Mouse (Mus musculus): Measurements from ENCODE around the gene Dbn1. TPM values are rescaled to one million over a fixed set of nuclear protein-coding genes. Genes with fewer than 3 reads are reported as not detected.

Dbn1 gene
- polyA plus RNA-seq, 1 experiment from 2014 or later = 518 TPM

GRCm38 (mm10) chr13:55483071-55483470 lies 4.8 kb downstream of the Dbn1 start:
- Histone ChIP-seq H3K4me1 (replicated peaks) (peaks cover 60% of the 10 kb centered on the region), H3K36me3 (peaks cover 69% of the 10 kb centered on the region), H3K27ac (peak overlapping the region; percentile 100; the same call in 1 of the 2 replicates), H3K27me3 (ENCODE audit: insufficient read depth, poor library complexity, severe bottlenecking) (no peaks in the 10 kb centered on the region), H3K4me3 (peak overlapping the region; percentile 98), H3K9me3 (no peaks in the 10 kb centered on the region)
- DNase-seq (ENCODE audit: low spot score) = no peak
- 40% methylated on average over 9 of the region's 9 CpGs for WGBS

- H3K27me3 ChIP-seq (ENCODE audit: insufficient read depth, poor library complexity, severe bottlenecking) = no peaks in the 10 kb centered on the region
- no peak for DNase-seq (ENCODE audit: low spot score)
- H3K4me1 ChIP-seq (replicated peaks) = peaks cover 56% of the 10 kb centered on the region
- H3K9me3 ChIP-seq = no peaks in the 10 kb centered on the region
- peaks cover 75% of the 10 kb centered on the region for H3K36me3 ChIP-seq
- H3K4me3 ChIP-seq = peak overlapping the region; percentile 98; the same call in 1 of the 2 replicates
- 0 out of 2 replicates have a peak overlapping the region, but pooled peaks have one; percentile 41 for H3K27ac ChIP-seq
- 93% methylated on average over 7 of the region's 7 CpGs for WGBS
Measured at GRCm38 (mm10) chr13:55482542-55482941, 5.4 kb downstream of the Dbn1 start.

GRCm38 (mm10) chr13:55479929-55480328 lies 8.0 kb downstream of the Dbn1 start:
- Histone ChIP-seq H3K4me1 (replicated peaks) (peaks cover 53% of the 10 kb centered on the region), H3K4me3 (no peak overlapping the region), H3K27ac (no peak overlapping the region), H3K36me3 (peaks cover 87% of the 10 kb centered on the region), H3K9me3 (no peaks in the 10 kb centered on the region), H3K27me3 (ENCODE audit: insufficient read depth, poor library complexity, severe bottlenecking) (no peaks in the 10 kb centered on the region)
- DNase-seq (ENCODE audit: low spot score) = no peak

- 84% methylated on average over 7 of the region's 7 CpGs for WGBS
- no peak for DNase-seq (ENCODE audit: low spot score)
- Histone ChIP-seq H3K36me3 (peaks cover 96% of the 10 kb centered on the region), H3K27ac (no peak overlapping the region), H3K4me1 (replicated peaks) (peaks cover 53% of the 10 kb centered on the region), H3K9me3 (no peaks in the 10 kb centered on the region), H3K27me3 (ENCODE audit: insufficient read depth, poor library complexity, severe bottlenecking) (no peaks in the 10 kb centered on the region), H3K4me3 (no peak overlapping the region)
Measured at GRCm38 (mm10) chr13:55479008-55479407, 8.9 kb downstream of the Dbn1 start.

GRCm38 (mm10) chr13:55478036-55478435 lies 9.9 kb downstream of the Dbn1 start:
- no peaks in the 10 kb centered on the region for H3K27me3 ChIP-seq (ENCODE audit: insufficient read depth, poor library complexity, severe bottlenecking)
- no peak overlapping the region for H3K27ac ChIP-seq
- no peaks in the 10 kb centered on the region for H3K9me3 ChIP-seq
- DNase-seq (ENCODE audit: low spot score) = peak; percentile 48
- 56% methylated on average over 5 of the region's 5 CpGs for WGBS
- H3K36me3 ChIP-seq = peaks cover 97% of the 10 kb centered on the region
- peaks cover 53% of the 10 kb centered on the region for H3K4me1 ChIP-seq (replicated peaks)
- H3K4me3 ChIP-seq = no peak overlapping the region

- H3K27me3 ChIP-seq (ENCODE audit: insufficient read depth, poor library complexity, severe bottlenecking) = no peaks in the 10 kb centered on the region
- DNase-seq (ENCODE audit: low spot score) = no peak
- no peak overlapping the region for H3K27ac ChIP-seq
- peaks cover 94% of the 10 kb centered on the region for H3K36me3 ChIP-seq
- no peaks in the 10 kb centered on the region for H3K9me3 ChIP-seq
- H3K4me3 ChIP-seq = no peak overlapping the region
- peaks cover 53% of the 10 kb centered on the region for H3K4me1 ChIP-seq (replicated peaks)
- 72% methylated on average over 16 of the region's 16 CpGs for WGBS
Measured at GRCm38 (mm10) chr13:55477492-55477891, 10.4 kb downstream of the Dbn1 start.

- H3K4me1 ChIP-seq (replicated peaks) = peaks cover 62% of the 10 kb centered on the region
Measured at GRCm38 (mm10) chr13:55476256-55476655, 11.7 kb downstream of the Dbn1 start.

GRCm38 (mm10) chr13:55475750-55476149 lies 12.2 kb downstream of the Dbn1 start:
- no peak overlapping the region for H3K27ac ChIP-seq
- peaks cover 67% of the 10 kb centered on the region for H3K4me1 ChIP-seq (replicated peaks)
- H3K36me3 ChIP-seq = peaks cover 77% of the 10 kb centered on the region
- no peaks in the 10 kb centered on the region for H3K27me3 ChIP-seq (ENCODE audit: insufficient read depth, poor library complexity, severe bottlenecking)
- WGBS = 87% methylated on average over 5 of the region's 5 CpGs
- H3K9me3 ChIP-seq = no peaks in the 10 kb centered on the region
- DNase-seq (ENCODE audit: low spot score) = no peak
- no peak overlapping the region for H3K4me3 ChIP-seq

More at GRCm38 (mm10) chr13:55476256-55476655, 11.7 kb downstream of the Dbn1 start:
- WGBS = 94% methylated on average over 8 of the region's 8 CpGs
- H3K27ac ChIP-seq = peak overlapping the region; percentile 13; the same call in 1 of the 2 replicates
- peaks cover 82% of the 10 kb centered on the region for H3K36me3 ChIP-seq
- no peaks in the 10 kb centered on the region for H3K9me3 ChIP-seq
- H3K27me3 ChIP-seq (ENCODE audit: insufficient read depth, poor library complexity, severe bottlenecking) = no peaks in the 10 kb centered on the region
- no peak for DNase-seq (ENCODE audit: low spot score)
- H3K4me3 ChIP-seq = no peak overlapping the region

GRCm38 (mm10) chr13:55474621-55475069 lies 13.3 kb downstream of the Dbn1 start:
- Histone ChIP-seq H3K4me1 (replicated peaks) (peaks cover 78% of the 10 kb centered on the region), H3K4me3 (peak overlapping the region; percentile 20), H3K27ac (peak overlapping the region; percentile 77), H3K36me3 (peaks cover 66% of the 10 kb centered on the region), H3K9me3 (no peaks in the 10 kb centered on the region), H3K27me3 (ENCODE audit: insufficient read depth, poor library complexity, severe bottlenecking) (peaks cover 8% of the 10 kb centered on the region)
- DNase-seq (ENCODE audit: low spot score) = peak; percentile 79
- WGBS = 21% methylated on average over 5 of the region's 5 CpGs

- peak overlapping the region; percentile 11 for H3K4me3 ChIP-seq
- H3K36me3 ChIP-seq = peaks cover 59% of the 10 kb centered on the region
- no peak for DNase-seq (ENCODE audit: low spot score)
- H3K9me3 ChIP-seq = no peaks in the 10 kb centered on the region
- peaks cover 13% of the 10 kb centered on the region for H3K27me3 ChIP-seq (ENCODE audit: insufficient read depth, poor library complexity, severe bottlenecking)
- H3K4me1 ChIP-seq (replicated peaks) = peaks cover 85% of the 10 kb centered on the region
- WGBS = 63% methylated on average over 11 of the region's 11 CpGs
- peak overlapping the region; percentile 56 for H3K27ac ChIP-seq
Measured at GRCm38 (mm10) chr13:55473961-55474360, 13.9 kb downstream of the Dbn1 start.

- Histone ChIP-seq H3K36me3 (peaks cover 53% of the 10 kb centered on the region), H3K4me1 (replicated peaks) (peaks cover 90% of the 10 kb centered on the region), H3K9me3 (no peaks in the 10 kb centered on the region), H3K27me3 (ENCODE audit: insufficient read depth, poor library complexity, severe bottlenecking) (peaks cover 17% of the 10 kb centered on the region), H3K27ac (peak overlapping the region; percentile 90), H3K4me3 (peak overlapping the region; percentile 77)
- 17% methylated on average over 18 of the region's 18 CpGs for WGBS
- DNase-seq (ENCODE audit: low spot score) = peak; percentile 63
Measured at GRCm38 (mm10) chr13:55473076-55473831, 14.7 kb downstream of the Dbn1 start.

- Histone ChIP-seq H3K27me3 (ENCODE audit: insufficient read depth, poor library complexity, severe bottlenecking) (peaks cover 17% of the 10 kb centered on the region), H3K4me3 (peak overlapping the region; percentile 77), H3K36me3 (peaks cover 44% of the 10 kb centered on the region), H3K9me3 (no peaks in the 10 kb centered on the region), H3K27ac (peak overlapping the region; percentile 90), H3K4me1 (replicated peaks) (peaks cover 95% of the 10 kb centered on the region)
- peak; percentile 76 for DNase-seq (ENCODE audit: low spot score)
- under 1% methylated on average over 103 of the region's 103 CpGs for WGBS
Measured at GRCm38 (mm10) chr13:55472132-55473022, 15.5 kb downstream of the Dbn1 start.

- Histone ChIP-seq H3K27me3 (ENCODE audit: insufficient read depth, poor library complexity, severe bottlenecking) (peaks cover 17% of the 10 kb centered on the region), H3K27ac (peak overlapping the region; percentile 90), H3K4me3 (peak overlapping the region; percentile 77), H3K36me3 (peaks cover 38% of the 10 kb centered on the region), H3K9me3 (no peaks in the 10 kb centered on the region), H3K4me1 (replicated peaks) (peaks cover 97% of the 10 kb centered on the region)
- under 1% methylated on average over 31 of the region's 31 CpGs for WGBS
- no peak for DNase-seq (ENCODE audit: low spot score)
Measured at GRCm38 (mm10) chr13:55471819-55472131, 16.1 kb downstream of the Dbn1 start.

Measured in hindbrain, embryonic 10.5 days (tissue).